Mouse (Mus musculus): Measurements from ENCODE around the gene Tgfbr3.

The Tgfbr3 gene

DNA sequence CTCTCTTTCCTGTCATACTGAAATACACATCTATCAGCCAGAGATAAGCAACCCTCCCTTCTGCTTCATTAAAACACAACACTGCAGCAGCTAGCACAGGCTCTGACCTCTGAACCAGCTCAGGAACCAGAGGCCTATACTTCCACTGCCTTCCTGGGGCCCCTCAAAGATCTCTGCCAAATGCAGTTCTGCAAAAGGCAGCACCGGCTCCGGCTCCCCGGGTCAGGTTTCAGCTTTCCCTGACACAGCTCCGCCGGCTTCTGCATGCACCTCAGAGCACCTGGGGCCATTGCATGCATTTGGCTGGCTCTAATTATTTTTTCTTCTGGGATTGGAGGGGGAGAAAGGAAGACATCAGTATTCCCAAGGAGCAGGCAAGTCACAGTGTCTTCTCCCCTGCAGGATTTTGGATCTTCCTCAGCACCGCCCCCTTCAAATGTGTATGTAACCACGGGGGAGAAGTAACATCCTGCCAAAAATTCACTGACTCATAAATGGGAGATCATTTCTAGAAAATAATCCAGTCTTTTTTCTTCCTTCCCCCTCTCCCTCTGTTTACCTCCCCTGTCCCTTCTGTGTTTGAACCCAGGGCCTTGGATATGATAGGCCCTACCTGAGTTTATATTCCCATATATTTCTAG is 178.4 kb downstream of the Tgfbr3 start:
- no peak for DNase-seq (ENCODE audit: low read depth, low spot score)

DNA sequence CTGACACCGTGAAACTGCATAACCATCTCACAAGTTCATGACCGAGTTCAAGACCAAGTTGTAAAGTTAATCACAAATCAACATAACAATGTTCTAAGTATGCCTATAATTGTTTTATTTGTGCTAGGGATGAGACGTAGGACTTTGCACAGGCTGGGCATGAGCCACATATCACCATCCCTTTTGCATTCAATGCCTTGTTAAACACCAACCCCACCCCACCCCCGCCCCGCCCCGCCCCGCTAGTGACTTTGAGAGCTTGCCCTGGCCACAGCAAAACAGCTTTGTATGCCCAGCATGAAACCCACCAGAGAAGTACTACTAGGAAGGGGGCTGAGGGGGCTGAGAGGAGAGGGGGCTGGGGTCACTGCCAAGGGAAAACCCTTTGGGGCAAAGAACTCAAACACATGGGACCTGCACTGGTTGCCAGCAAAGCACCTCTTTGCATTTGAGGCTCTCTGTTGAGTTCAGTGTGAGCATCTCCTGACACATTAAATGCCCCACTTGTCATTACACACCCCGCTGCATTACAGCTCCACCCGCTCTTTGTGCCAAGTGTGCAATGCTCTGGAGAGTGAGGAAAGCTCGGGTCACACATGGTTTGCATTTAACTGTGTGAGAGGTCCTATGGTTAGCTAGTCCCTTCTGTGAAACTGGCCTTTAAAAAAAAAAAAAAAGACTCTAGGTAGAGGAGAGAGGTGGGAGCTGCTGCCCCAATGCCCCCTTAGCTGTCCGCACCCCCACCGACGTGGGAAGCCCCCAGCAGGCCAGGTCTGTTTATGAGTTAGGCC is 179.1 kb downstream of the Tgfbr3 start:
- DNase-seq (ENCODE audit: low read depth, low spot score): no peak

DNA sequence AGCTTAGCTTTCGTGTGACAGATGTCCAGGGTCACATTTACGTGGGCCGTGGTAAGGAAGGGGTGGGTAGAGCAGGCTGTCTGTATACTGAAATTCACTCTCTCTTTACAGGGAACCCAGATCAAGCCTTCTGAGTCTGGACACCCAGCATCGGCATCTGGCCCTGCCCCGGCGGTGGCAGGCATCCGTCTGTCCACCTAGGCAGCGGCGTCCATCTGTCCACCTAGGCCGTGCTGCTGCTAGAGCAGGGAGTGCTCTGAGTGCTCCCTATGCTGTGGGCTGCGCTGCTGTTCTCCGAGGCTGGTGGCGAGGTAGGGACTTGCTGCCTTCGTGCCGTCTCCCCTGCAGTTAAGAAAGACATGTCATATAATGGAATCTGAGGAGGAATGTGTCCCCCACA is 180.0 kb downstream of the Tgfbr3 start:
- no peak for DNase-seq (ENCODE audit: low read depth, low spot score)

DNA sequence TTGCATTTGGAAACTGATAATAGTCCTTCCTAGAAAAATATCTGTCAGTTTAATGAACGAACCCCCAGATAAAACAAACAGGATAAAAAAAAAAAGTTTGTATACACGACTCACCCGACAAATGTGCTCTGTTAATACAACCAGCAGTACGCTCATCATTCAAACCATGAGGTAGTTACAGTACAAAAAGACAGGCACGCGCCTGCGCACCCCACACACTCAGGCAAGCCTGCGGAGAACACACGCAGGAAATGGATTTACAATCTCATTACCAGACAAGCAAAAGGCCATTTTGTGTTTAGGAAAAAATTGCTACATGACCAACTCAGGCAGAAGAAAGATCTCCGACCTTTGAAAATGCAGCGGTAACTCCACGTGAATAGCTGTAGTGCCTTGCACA is 182.6 kb downstream of the Tgfbr3 start:
- DNase-seq (ENCODE audit: low read depth, low spot score): no peak

DNA sequence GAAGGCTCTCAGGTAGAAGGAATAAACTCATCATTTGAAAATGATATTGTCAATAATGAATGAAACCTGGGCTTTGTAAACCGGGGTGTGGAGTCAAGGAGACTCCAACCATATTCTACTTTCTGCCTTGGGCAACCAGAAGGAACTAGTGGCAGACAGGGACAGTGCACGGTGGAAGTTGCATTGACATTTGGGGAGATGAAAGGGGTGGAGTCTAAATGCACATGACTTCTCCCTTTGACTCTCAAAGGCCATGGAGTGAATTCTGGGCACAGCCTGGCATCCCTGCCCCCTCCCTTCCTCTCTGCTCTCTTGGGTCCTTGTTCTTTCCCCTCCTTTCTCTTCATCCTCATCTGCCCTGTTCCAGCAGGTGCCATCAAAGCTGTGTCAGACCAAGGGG is 183.3 kb downstream of the Tgfbr3 start:
- DNase-seq (ENCODE audit: low read depth, low spot score): no peak

DNA sequence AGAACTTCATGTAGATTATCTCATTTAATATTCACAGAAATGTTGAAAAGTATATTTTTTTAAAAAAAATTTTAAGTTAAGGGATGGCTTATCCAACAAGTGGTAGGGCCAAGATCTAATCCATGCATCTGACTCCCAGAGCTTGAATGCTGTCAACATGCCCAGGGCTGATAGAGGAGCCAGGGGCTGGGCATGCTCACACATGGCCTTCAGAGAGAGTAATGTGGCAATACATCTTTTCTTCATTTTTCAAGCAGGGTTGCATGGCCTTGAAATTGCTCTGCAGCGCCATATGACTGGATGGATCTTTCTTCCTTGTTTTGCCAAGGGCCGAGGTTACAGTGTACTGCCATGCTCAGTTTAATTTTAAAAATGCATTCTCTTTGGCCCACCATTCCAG is 185.8 kb downstream of the Tgfbr3 start:
- no peak for DNase-seq (ENCODE audit: low read depth, low spot score)

DNA sequence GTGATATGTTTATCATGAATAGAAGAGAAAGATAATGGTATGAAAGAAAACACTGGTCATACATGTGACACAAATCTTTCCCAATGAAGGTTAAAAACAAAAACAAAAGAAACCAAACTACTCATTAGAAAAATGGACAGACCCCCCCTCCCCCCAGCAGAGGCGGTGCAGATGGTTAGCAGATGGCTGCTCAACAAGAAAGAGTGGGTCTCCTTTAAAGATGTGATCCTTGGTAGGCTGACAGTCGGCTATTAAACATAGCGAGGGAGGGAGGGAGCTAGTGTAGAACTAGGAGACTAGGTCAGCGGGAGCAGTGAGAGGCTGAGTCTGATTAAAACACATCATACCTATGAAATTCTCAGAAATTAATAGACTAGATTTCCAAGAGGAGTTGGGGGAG is 186.5 kb downstream of the Tgfbr3 start:
- DNase-seq (ENCODE audit: low read depth, low spot score): no peak

DNA sequence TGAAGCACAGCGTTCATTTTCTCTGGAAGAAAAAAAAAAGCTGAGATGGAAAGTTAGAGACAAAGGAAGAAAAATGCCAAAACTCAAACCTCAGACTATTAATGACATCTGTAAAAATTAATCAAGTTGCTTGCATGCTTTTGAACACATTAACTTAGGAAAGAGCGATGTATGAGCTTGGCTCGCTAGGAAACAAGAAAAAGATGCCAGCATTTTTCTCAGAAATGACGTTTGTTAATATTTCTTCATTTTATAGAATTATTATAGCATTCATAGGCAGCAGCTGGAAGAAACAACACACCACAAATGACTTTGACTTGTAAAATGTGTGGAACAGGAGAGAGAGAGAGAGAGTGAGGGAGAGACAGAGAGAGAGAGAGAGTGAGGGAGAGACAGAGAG is 187.7 kb downstream of the Tgfbr3 start:
- DNase-seq (ENCODE audit: low read depth, low spot score): no peak

DNA sequence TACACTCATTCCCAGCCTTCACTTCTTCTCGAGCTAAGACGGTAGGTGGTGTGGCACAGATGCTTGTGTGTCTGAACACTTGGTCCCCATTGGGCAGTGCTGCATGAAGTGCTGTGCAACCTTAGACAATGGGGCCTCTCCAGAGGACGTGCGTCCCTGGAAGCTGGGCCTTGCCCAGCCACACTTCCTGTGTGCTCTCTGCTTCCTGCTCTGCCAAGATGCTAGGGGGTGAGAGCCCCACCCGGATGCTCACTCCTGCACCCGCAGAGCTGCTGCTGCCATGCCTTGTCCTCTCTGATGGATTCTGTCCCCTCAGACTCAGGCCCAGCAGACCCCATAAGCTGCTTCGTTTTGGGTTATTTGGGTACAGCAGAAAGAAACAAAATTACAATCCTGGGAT is 188.3 kb downstream of the Tgfbr3 start:
- DNase-seq (ENCODE audit: low read depth, low spot score): no peak

DNA sequence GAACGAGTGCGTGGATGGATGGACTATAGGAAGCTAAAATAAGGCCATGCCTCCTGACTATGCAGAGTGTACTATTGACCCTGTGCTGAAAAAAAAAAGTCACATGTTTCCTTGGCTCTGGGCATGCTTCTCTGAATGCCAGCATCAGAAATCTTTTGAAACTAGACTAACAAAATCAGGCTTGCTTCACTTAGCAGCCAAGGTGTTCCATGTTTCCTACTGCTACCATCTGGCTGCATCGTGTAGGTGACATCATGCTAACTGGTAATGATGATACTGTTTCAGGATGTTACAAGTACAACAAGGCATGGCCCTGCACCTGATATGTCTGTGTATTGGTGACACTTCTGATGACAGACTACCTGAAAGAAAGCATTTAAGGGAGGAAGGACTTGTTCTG is 189.8 kb downstream of the Tgfbr3 start:
- no peak for DNase-seq (ENCODE audit: low read depth, low spot score)

DNA sequence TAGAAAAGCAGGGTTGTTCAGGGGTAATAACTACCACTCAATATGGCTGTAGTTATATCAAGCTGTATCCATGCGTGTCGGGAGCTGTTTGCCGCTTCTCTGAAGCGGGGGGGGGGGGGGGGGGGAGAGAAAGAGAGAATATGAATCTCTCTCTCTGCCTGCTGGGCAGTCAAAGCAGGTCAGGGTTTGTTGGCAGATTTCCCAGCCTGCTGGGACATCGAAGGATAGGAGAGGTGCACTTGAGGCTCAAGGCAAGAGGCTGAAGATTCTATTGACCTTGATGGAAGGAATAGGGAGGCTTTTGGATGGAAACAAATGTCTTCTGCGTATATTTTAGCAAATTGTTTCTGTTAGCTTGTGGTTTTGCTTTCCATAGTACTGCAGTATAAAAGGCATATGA is 190.4 kb downstream of the Tgfbr3 start:
- no peak for DNase-seq (ENCODE audit: low read depth, low spot score)

DNA sequence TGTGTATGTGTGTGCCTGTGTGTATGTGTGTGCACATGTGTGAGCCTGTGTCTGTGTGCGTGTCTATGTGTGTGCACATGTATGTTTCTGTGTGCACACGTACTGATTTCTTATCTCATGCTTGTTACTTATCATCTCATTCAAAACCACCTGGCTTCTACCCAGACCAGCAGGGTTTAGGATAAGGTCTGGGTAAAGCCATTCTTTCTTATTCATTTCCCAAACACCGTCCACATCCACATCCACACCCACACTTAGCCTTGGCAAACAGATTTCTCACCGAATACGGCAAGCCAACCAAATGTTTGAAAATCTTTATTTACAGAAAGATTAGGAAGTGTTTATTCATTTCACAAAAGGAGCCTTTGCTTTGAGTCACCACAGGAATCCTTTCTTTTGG is 191.4 kb downstream of the Tgfbr3 start:
- DNase-seq (ENCODE audit: low read depth, low spot score): no peak

DNA sequence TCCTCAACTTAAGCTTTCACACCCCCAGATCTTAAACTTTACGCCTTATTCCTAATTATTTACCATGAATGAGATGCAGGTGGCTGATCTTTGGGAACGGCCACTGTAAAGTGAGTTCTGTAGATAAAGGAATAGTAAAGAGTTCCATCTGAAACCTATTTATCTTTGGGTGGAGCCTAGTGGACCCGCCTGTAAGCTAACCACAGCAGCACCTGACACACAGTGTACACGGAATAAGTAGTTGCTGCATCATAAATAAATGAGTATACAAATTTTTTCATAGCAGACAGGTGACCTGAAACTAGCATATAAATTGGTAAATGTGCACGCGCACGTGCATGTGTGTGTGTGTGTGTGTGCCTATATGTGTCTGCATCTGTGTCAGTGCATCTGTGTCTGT is 192.1 kb downstream of the Tgfbr3 start:
- no peak for DNase-seq (ENCODE audit: low read depth, low spot score)

DNA sequence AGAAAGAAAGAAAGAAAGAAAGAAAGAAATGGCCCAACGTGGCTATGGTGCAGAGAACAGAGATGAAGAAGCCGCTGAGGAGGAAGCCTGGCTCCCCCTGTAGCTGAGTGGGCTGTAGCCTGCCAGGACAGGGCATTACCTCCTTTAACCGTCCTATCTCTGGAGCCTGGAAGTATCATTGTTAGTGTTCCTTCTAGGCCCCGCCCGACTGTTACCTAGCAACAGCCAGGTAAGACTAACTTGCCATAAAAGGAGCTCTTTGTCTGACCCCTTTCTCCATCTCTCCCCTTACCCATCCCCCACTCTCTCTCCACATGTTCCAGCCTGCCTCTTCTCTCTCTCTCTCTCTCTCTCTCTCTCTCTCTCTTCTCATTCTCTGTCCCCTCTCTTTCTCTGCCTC is 195.2 kb downstream of the Tgfbr3 start:
- DNase-seq (ENCODE audit: low read depth, low spot score): no peak

DNA sequence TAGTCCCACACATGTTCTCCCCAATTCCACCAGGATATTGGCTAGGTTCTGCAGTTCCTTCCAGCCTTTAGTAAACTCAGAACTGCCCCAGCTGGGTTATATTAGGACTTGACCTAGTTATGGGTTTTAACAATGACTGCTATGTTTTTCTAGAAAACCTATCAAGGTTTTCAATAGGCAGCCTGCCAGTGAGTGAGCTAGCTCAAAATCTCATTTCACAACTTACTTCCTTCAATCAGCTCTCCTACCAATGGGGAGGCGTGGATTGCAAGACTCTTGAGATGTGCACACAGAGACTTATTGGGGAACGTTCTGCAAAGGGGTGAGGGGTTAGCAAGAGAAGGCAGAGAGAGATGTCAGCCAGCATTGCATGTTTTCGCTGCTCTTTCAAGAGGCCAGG is 196.2 kb downstream of the Tgfbr3 start:
- no peak for DNase-seq (ENCODE audit: low read depth, low spot score)

DNA sequence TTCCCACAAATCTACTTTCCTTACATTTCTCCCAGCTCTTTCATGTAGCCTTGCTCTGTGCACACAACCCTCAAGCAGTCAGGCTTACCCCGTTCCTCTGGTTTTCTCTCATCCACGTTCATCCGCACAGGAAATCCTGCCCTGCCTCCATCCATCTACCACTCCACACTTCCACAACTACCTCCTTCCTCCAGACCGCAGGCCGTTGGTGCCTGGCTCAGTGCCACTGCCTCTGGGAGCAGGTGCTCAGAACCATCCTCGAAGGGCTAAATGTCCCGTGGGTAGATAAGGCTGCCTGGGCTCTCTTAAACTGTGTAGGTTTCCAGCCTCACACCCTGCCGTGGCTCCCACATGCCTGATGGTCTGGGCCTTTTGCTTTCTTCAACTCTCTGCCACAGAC is 197.3 kb downstream of the Tgfbr3 start:
- no peak for DNase-seq (ENCODE audit: low read depth, low spot score)

DNA sequence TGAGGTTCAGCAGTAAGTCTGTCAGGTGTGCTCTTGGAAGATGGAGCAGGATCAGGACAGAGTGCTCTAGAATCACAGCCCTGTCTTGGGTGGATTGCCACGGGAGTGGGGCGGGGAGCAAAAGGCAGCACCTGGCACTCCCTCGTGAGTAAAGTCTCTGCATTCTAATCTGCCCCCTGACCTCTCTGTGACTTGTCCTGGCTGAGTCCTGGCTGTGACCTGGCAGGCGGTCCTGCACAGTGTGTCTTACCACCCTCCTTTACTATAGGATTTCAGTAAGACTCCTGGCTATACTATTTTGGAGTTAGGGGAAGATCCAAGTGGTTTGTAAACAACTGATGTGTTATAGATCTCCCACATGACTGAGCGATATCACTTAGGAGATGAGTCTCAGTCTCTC is 199.5 kb downstream of the Tgfbr3 start:
- DNase-seq (ENCODE audit: low read depth, low spot score): no peak

DNA sequence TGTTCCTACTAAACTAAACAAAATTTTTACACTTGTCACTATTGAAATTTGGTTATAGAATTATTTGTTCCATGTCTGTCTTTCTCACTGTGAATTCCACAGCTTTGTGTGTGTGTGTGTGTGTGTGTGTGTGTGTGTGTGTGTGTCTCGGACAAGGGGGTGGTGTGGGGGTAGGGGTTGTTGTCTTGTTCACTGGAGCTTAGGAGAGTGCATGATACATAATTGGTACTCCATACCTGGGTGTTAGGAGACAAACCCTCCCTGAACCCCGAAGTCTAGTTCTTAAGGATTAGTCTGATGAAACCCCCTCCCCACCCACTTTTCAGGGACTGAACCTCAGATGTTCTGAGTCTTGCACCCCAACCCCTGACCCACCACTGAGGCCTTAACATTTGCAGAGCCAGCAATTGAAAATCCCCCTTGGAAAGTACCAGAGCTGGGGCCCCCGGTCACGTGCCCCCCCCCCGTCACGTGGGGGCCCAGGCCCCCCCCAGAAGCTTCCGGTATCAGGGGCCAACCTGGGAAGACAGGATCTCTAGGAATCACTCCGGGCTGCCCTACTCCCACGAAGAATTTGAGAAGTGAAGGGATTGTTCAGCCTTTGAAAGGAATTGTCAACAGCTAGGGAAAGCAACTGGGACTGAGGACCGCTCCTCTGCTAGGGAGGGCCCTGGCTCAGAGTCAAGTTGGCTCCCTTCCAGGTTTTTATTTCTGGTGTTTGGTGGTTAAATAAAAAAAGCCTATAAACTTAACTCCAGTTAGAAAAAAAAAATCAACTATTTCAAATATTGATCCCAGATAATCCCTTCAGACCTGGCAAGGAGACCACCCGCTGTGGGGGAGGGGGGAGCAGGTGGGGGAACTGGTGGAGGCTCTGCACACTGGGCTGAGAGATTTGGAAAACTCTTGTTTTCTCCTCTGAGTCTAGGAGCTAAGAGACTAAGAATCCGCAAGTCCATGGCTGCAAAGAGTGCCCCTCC is 201.3 kb downstream of the Tgfbr3 start:
- peak; percentile 34 for DNase-seq (ENCODE audit: low read depth, low spot score)

DNA sequence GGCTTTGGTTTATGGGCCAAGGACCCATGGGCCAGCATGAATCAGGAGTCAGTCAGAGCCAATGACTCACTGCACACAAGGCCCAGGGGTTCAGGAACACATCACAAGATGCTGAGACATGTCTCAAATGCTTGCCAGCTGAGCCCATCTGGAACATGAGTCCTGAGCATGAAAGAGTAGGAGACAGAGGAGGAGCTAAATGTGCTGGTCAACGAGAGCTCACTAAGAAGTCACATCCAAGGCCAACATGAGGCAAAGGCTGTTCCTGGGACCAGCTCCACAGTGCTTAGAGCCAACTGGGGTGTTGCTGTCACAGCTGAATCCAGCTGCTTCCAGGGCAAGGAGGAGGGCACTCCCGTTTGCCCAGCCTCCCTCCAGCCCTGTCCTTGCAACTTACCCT is 202.1 kb downstream of the Tgfbr3 start:
- no peak for DNase-seq (ENCODE audit: low read depth, low spot score)

DNA sequence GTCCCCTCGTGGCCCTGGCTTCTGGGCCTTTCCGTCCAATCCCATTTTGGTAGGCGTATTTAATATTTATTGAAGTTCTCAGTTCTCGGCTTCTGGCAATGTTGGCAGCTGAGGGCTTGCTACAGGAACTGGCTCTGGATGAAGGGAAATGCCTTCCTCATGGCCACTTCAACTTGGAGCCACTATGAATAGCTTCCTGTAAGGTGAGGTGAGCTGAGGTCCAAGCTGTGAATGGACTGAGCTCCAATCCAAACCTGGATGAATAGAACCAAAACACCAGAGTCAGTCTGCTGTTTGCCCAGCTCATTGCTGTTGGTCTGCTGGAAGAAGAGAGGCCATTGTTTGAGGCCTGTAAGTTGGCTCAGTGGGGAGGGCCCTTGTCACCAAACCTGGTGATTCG is 203.3 kb downstream of the Tgfbr3 start:
- DNase-seq (ENCODE audit: low read depth, low spot score): no peak

DNA sequence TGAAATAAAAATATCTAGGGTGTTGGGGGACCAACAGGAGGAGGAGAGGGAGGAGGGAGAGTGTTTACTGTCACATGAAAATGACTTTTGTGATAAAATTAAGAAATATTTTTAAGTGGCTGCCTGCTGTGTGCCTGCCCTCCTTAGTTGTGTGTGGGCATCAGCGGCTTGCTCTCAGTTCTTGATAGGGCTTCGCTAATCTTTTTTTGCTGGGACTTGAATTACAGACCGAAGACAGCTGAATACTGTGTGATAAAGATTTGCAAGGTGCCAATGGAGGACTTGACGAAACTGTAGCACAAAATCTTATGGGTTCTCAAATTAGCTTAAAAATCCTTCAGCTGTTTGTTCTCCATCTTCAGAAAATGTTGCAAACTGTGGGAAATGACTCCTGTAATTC is 205.0 kb downstream of the Tgfbr3 start:
- DNase-seq (ENCODE audit: low read depth, low spot score): no peak

DNA sequence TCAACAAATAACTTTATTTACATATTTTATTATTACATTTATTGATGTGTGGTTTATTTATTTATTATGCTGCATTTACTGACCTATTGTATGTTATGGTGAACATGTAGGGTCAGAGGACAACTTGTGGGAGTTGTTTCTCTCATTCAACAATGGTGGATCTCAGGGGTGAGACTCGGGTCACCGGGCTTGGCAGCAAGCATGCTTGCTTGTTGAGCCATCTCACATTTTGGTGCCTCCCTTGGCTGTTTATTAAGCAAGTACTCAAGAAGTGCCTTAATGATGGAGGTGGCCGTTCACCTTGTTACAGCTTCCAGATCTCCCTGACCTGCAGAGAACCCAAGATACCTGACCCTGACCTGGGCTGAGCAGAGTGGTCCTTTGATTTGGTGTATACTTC is 207.4 kb downstream of the Tgfbr3 start:
- no peak for DNase-seq (ENCODE audit: low read depth, low spot score)
